Comparison of ENCODE assay signal across 8 mouse cellular contexts in the genomic region with DNA sequence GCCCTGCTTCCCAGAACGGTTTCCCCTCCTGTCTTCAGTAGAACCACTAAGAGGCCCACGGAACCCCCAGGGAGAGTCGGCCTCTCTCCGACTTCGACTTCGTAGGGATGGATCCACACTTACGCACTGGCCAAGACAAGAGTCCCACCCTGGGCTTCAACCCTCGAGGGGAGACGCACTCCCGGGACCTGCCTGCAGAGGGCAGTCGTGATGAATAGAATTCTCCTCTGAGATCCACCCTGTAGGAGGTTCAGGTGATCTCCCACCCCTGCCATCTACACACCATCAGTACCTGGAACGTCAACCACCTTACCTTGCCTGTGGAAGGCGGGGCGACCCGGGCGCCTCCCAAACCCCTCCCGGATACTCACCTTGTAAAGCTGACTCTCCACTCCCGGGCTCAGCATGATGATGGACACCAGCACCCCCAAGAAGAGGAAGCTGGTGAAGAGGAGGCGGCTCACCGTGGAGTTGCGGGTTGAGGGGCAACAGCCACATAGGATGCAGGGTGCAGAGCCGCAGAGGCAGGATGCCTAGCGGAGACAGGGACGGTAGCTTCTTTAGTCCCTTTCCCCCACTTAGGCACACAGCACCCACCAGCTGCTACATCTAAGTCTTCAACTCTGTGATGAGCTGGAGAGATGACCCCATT. TPM values are rescaled to one million over a fixed set of nuclear protein-coding genes. Genes with fewer than 3 reads are reported as not detected.
DNase-seq lines count a peak whose midpoint lies in the region; ATAC-seq and TF ChIP-seq lines count a peak whose summit lies in the region.

No protein-coding gene starts in this region.

- no peaks in the 10 kb centered on the region for H3K36me3 ChIP-seq in intestine, embryonic 14.5 days (ENCODE audit: control insufficient read depth, insufficient read depth, low read length)
- no peaks in the 10 kb centered on the region for H3K36me3 ChIP-seq in intestine, embryonic 16.5 days (ENCODE audit: control insufficient read depth, insufficient read depth, low read length)
- peaks cover 25% of the 10 kb centered on the region for H3K36me3 ChIP-seq in forebrain, postnatal 0 days (ENCODE audit: insufficient read depth)
- H3K36me3 ChIP-seq in hindbrain, postnatal 0 days (ENCODE audit: insufficient read depth, low read length), result no peaks in the 10 kb centered on the region
- peaks cover 28% of the 10 kb centered on the region for H3K36me3 ChIP-seq in midbrain, embryonic 14.5 days (ENCODE audit: control insufficient read depth, insufficient read depth, low read length)
- no peaks in the 10 kb centered on the region for H3K36me3 ChIP-seq in splenic B cell, adult 2 months (ENCODE audit: control insufficient read depth, insufficient read depth, low read length, poor library complexity, severe bottlenecking)

- H3K27me3 ChIP-seq in intestine, embryonic 14.5 days (replicated peaks; ENCODE audit: control insufficient read depth, insufficient read depth, low read length), result no peaks in the 10 kb centered on the region
- no peaks in the 10 kb centered on the region; the same call in 1 of the 2 replicates for H3K27me3 ChIP-seq in intestine, embryonic 16.5 days (replicated peaks; ENCODE audit: control insufficient read depth, insufficient read depth, low read length)
- H3K27me3 ChIP-seq in cerebellum, adult 2 months (ENCODE audit: control insufficient read depth, insufficient read depth, low read length), result no peaks in the 10 kb centered on the region
- H3K27me3 ChIP-seq in forebrain, postnatal 0 days (ENCODE audit: insufficient read depth, low read length), result no peaks in the 10 kb centered on the region
- H3K27me3 ChIP-seq in hindbrain, postnatal 0 days (ENCODE audit: insufficient read depth, low read length), result no peaks in the 10 kb centered on the region
- H3K27me3 ChIP-seq in midbrain, embryonic 14.5 days (ENCODE audit: control insufficient read depth, insufficient read depth, low read length), result no peaks in the 10 kb centered on the region
- no peaks in the 10 kb centered on the region for H3K27me3 ChIP-seq in splenic B cell, adult 2 months (ENCODE audit: control insufficient read depth, insufficient read depth, low read length, poor library complexity, severe bottlenecking)

- no peak overlapping the region for H3K9ac ChIP-seq in intestine, embryonic 14.5 days (ENCODE audit: low read length)
- no peak overlapping the region for H3K9ac ChIP-seq in intestine, embryonic 16.5 days (ENCODE audit: low read depth, low read length)
- H3K9ac ChIP-seq in forebrain, postnatal 0 days, result no peak overlapping the region; the same call in 1 of the 2 replicates
- no peak overlapping the region for H3K9ac ChIP-seq in hindbrain, postnatal 0 days (replicated peaks; ENCODE audit: low read length)
- H3K9ac ChIP-seq in midbrain, embryonic 14.5 days (replicated peaks; ENCODE audit: low read length), result peak overlapping the region; percentile 16; the same call in 1 of the 2 replicates

- intact Hi-C loops in left cerebral cortex, postnatal 14 days (cut with DNase I), result no loop called here

- peak; percentile 91 for DNase-seq in intestine, embryonic 14.5 days (ENCODE audit: low spot score)
- DNase-seq in cerebellum, adult 2 months, result peak; percentile 71 to 86
- peak; percentile 72 for DNase-seq in forebrain, postnatal 0 days
- peak; percentile 73 for DNase-seq in hindbrain, postnatal 0 days (ENCODE audit: low spot score)
- peak; percentile 52 to 67 for DNase-seq in left cerebral cortex, postnatal 14 days (ENCODE audit: low spot score in 2 of 2)
- peak; percentile 76 for DNase-seq in midbrain, embryonic 14.5 days
- peak; percentile 61 for DNase-seq in splenic B cell, adult 2 months (ENCODE audit: low read depth, low spot score)

- no peaks in the 10 kb centered on the region for H3K9me3 ChIP-seq in intestine, embryonic 14.5 days (ENCODE audit: control insufficient read depth, low read length)
- H3K9me3 ChIP-seq in intestine, embryonic 16.5 days (ENCODE audit: control insufficient read depth, low read length), result no peaks in the 10 kb centered on the region
- H3K9me3 ChIP-seq in forebrain, postnatal 0 days (ENCODE audit: low read length), result no peaks in the 10 kb centered on the region
- no peaks in the 10 kb centered on the region for H3K9me3 ChIP-seq in hindbrain, postnatal 0 days (ENCODE audit: low read length)
- H3K9me3 ChIP-seq in midbrain, embryonic 14.5 days (ENCODE audit: control insufficient read depth, low read length), result no peaks in the 10 kb centered on the region

- peak; percentile 90 for TF ChIP-seq CTCF in cerebellum, adult 2 months (IDR thresholded peaks at IDR 0.05; ENCODE audit: borderline replicate concordance, insufficient read depth, low read depth, low read length)
- peak; percentile 73 for TF ChIP-seq CTCF in forebrain, postnatal 0 days (IDR thresholded peaks at IDR 0.05; ENCODE audit: low read depth)
- TF ChIP-seq CTCF in hindbrain, postnatal 0 days (IDR thresholded peaks at IDR 0.05; ENCODE audit: low read depth), result peak; percentile 73

- 0 out of 2 replicates have a peak, but pooled peaks cover 5% of the 10 kb centered on the region for H3K4me1 ChIP-seq in intestine, embryonic 14.5 days (replicated peaks; ENCODE audit: control insufficient read depth, insufficient read depth, low read length)
- H3K4me1 ChIP-seq in intestine, embryonic 16.5 days (ENCODE audit: control insufficient read depth, insufficient read depth, low read length), result peaks cover 8% of the 10 kb centered on the region
- peaks cover 18% of the 10 kb centered on the region for H3K4me1 ChIP-seq in cerebellum, adult 2 months (ENCODE audit: control insufficient read depth, insufficient read depth, low read length)
- H3K4me1 ChIP-seq in forebrain, postnatal 0 days (ENCODE audit: insufficient read depth), result no peaks in the 10 kb centered on the region
- H3K4me1 ChIP-seq in hindbrain, postnatal 0 days (ENCODE audit: insufficient read depth, low read length), result no peaks in the 10 kb centered on the region; the same call in 1 of the 2 replicates
- H3K4me1 ChIP-seq in midbrain, embryonic 14.5 days (ENCODE audit: control insufficient read depth, insufficient read depth, low read length), result peaks cover 8% of the 10 kb centered on the region; the same call in 1 of the 2 replicates

- no peak for ATAC-seq in intestine, embryonic 14.5 days (replicated peaks; ENCODE audit: low FRiP score, low TSS enrichment, low read depth)
- ATAC-seq in intestine, embryonic 16.5 days, result no peak
- peak; percentile 74 for ATAC-seq in forebrain, postnatal 0 days
- peak; percentile 43 for ATAC-seq in hindbrain, postnatal 0 days
- no peak for ATAC-seq in midbrain, embryonic 14.5 days (ENCODE audit: low FRiP score, low TSS enrichment)

- H3K4me3 ChIP-seq in intestine, embryonic 14.5 days (ENCODE audit: low read depth, low read length), result no peak overlapping the region
- no peak overlapping the region for H3K4me3 ChIP-seq in intestine, embryonic 16.5 days (ENCODE audit: low read length)
- no peak overlapping the region for H3K4me3 ChIP-seq in cerebellum, adult 2 months (replicated peaks; ENCODE audit: insufficient read depth, low read depth, low read length)
- H3K4me3 ChIP-seq in forebrain, postnatal 0 days (ENCODE audit: low read depth, low read length), result no peak overlapping the region
- H3K4me3 ChIP-seq in hindbrain, postnatal 0 days (ENCODE audit: low read length), result no peak overlapping the region
- no peak overlapping the region for H3K4me3 ChIP-seq in midbrain, embryonic 14.5 days (replicated peaks; ENCODE audit: low read depth, low read length)

- H3K27ac ChIP-seq in intestine, embryonic 14.5 days (ENCODE audit: low read depth), result no peak overlapping the region
- H3K27ac ChIP-seq in intestine, embryonic 16.5 days (ENCODE audit: low read length), result no peak overlapping the region
- H3K27ac ChIP-seq in cerebellum, adult 2 months (ENCODE audit: insufficient read depth, low read length), result no peak overlapping the region
- no peak overlapping the region for H3K27ac ChIP-seq in forebrain, postnatal 0 days (ENCODE audit: low read depth, low read length)
- H3K27ac ChIP-seq in hindbrain, postnatal 0 days, result no peak overlapping the region
- H3K27ac ChIP-seq in midbrain, embryonic 14.5 days (replicated peaks; ENCODE audit: low read depth, low read length), result no peak overlapping the region

- TF ChIP-seq POLR2A in cerebellum, adult 2 months (IDR thresholded peaks at IDR 0.05; ENCODE audit: borderline replicate concordance, insufficient read depth, low read length), result no peak

- 24% methylated on average over 24 of the region's 24 CpGs for WGBS in intestine, embryonic 14.5 days
- 26% methylated on average over 24 of the region's 24 CpGs for WGBS in intestine, embryonic 16.5 days
- WGBS in cerebellum, adult 2 months, result 25% methylated on average over 24 of the region's 24 CpGs
- WGBS in forebrain, postnatal 0 days, result 28% methylated on average over 24 of the region's 24 CpGs
- WGBS in hindbrain, postnatal 0 days, result 25% methylated on average over 24 of the region's 24 CpGs
- 26% methylated on average over 24 of the region's 24 CpGs for WGBS in midbrain, embryonic 14.5 days

- H3K4me2 ChIP-seq in intestine, embryonic 14.5 days (ENCODE audit: low read length), result no peak overlapping the region
- H3K4me2 ChIP-seq in intestine, embryonic 16.5 days (ENCODE audit: low read depth, low read length), result no peak overlapping the region
- H3K4me2 ChIP-seq in forebrain, postnatal 0 days (ENCODE audit: low read depth), result peak overlapping the region; percentile 15; the same call in 1 of the 2 replicates
- no peak overlapping the region for H3K4me2 ChIP-seq in hindbrain, postnatal 0 days (ENCODE audit: low read depth, low read length)
- peak overlapping the region; percentile 19; the same call in 1 of the 2 replicates for H3K4me2 ChIP-seq in midbrain, embryonic 14.5 days (ENCODE audit: low read length)

RNA-seq across cellular contexts. Expression of a gene that starts 14.2 kb away (rescaled TPM):
- polyA plus RNA-seq in intestine, embryonic 14.5 days (2014; fragmentation: Nextera tagmentation; extraction: Ambion mirVana), result 24.1 and 25.3 TPM in 2 replicates
- polyA plus RNA-seq in intestine, embryonic 16.5 days (2015; fragmentation: Nextera tagmentation; extraction: Ambion mirVana), result 20.6 and 22.8 TPM in 2 replicates
- polyA plus RNA-seq in cerebellum, adult 2 months (2012; rRNA removed), result 39.6 and 46.5 TPM in 2 replicates
- 12.7 and 14.0 TPM in 2 replicates for total RNA-seq in forebrain, postnatal 0 days (2014; rRNA removed)
- polyA plus RNA-seq in forebrain, postnatal 0 days (2015; fragmentation: Nextera tagmentation; extraction: Ambion mirVana), result 22.5 and 24.2 TPM in 2 replicates
- 17.1 and 18.7 TPM in 2 replicates for total RNA-seq in hindbrain, postnatal 0 days (2014; rRNA removed)
- polyA plus RNA-seq in hindbrain, postnatal 0 days (2015; fragmentation: Nextera tagmentation; extraction: Ambion mirVana), result 17.8 and 19.2 TPM in 2 replicates
- 1 to 10 TPM; 3.5 to 3.8 TPM for total RNA-seq in left cerebral cortex, postnatal 14 days (2021)
- 49.2 and 52.1 TPM in 2 replicates for polyA plus RNA-seq in midbrain, embryonic 14.5 days (2014; fragmentation: Nextera tagmentation; extraction: Ambion mirVana)

RNA-seq across cellular contexts. Expression of a gene that starts 42.6 kb away (rescaled TPM):
- polyA plus RNA-seq in intestine, embryonic 14.5 days (2014; fragmentation: Nextera tagmentation; extraction: Ambion mirVana), result not detected in 2 replicates
- polyA plus RNA-seq in intestine, embryonic 16.5 days (2015; fragmentation: Nextera tagmentation; extraction: Ambion mirVana), result not detected in 2 replicates
- polyA plus RNA-seq in cerebellum, adult 2 months (2012; rRNA removed), result 0.33 and 0.67 TPM in 2 replicates
- 0.08 TPM in 1 of 2 replicates, not detected in the other for total RNA-seq in forebrain, postnatal 0 days (2014; rRNA removed)
- polyA plus RNA-seq in forebrain, postnatal 0 days (2015; fragmentation: Nextera tagmentation; extraction: Ambion mirVana), result 0.08 and 0.28 TPM in 2 replicates
- 0.68 and 2.0 TPM in 2 replicates for total RNA-seq in hindbrain, postnatal 0 days (2014; rRNA removed)
- polyA plus RNA-seq in hindbrain, postnatal 0 days (2015; fragmentation: Nextera tagmentation; extraction: Ambion mirVana), result 1.3 and 1.8 TPM in 2 replicates
- total RNA-seq in left cerebral cortex, postnatal 14 days (2021), result not detected
- not detected in 2 replicates for polyA plus RNA-seq in midbrain, embryonic 14.5 days (2014; fragmentation: Nextera tagmentation; extraction: Ambion mirVana)

RNA-seq across cellular contexts. Expression of a gene that starts 43.6 kb away (rescaled TPM):
- 5.5 and 6.6 TPM in 2 replicates for polyA plus RNA-seq in intestine, embryonic 14.5 days (2014; fragmentation: Nextera tagmentation; extraction: Ambion mirVana)
- 4.0 and 4.5 TPM in 2 replicates for polyA plus RNA-seq in intestine, embryonic 16.5 days (2015; fragmentation: Nextera tagmentation; extraction: Ambion mirVana)
- 196 and 220 TPM in 2 replicates for polyA plus RNA-seq in cerebellum, adult 2 months (2012; rRNA removed)
- total RNA-seq in forebrain, postnatal 0 days (2014; rRNA removed), result 129 and 201 TPM in 2 replicates
- 318 and 358 TPM in 2 replicates for polyA plus RNA-seq in forebrain, postnatal 0 days (2015; fragmentation: Nextera tagmentation; extraction: Ambion mirVana)
- 122 and 131 TPM in 2 replicates for total RNA-seq in hindbrain, postnatal 0 days (2014; rRNA removed)
- 392 and 410 TPM in 2 replicates for polyA plus RNA-seq in hindbrain, postnatal 0 days (2015; fragmentation: Nextera tagmentation; extraction: Ambion mirVana)
- total RNA-seq in left cerebral cortex, postnatal 14 days (2021), result 100 to 1,000 TPM; 198 to 207 TPM
- 170 and 260 TPM in 2 replicates for polyA plus RNA-seq in midbrain, embryonic 14.5 days (2014; fragmentation: Nextera tagmentation; extraction: Ambion mirVana)

RNA-seq across cellular contexts. Expression of a gene that starts 43.6 kb away (rescaled TPM):
- polyA plus RNA-seq in intestine, embryonic 14.5 days (2014; fragmentation: Nextera tagmentation; extraction: Ambion mirVana), result not detected in 2 replicates
- not detected in 2 replicates for polyA plus RNA-seq in intestine, embryonic 16.5 days (2015; fragmentation: Nextera tagmentation; extraction: Ambion mirVana)
- 1.6 and 1.7 TPM in 2 replicates for polyA plus RNA-seq in cerebellum, adult 2 months (2012; rRNA removed)
- total RNA-seq in forebrain, postnatal 0 days (2014; rRNA removed), result 1.1 and 1.8 TPM in 2 replicates
- polyA plus RNA-seq in forebrain, postnatal 0 days (2015; fragmentation: Nextera tagmentation; extraction: Ambion mirVana), result 1.0 and 1.2 TPM in 2 replicates
- total RNA-seq in hindbrain, postnatal 0 days (2014; rRNA removed), result 4.5 and 6.8 TPM in 2 replicates
- 1.3 and 1.7 TPM in 2 replicates for polyA plus RNA-seq in hindbrain, postnatal 0 days (2015; fragmentation: Nextera tagmentation; extraction: Ambion mirVana)
- total RNA-seq in left cerebral cortex, postnatal 14 days (2021), result not detected
- 0.65 TPM in 1 of 2 replicates, not detected in the other for polyA plus RNA-seq in midbrain, embryonic 14.5 days (2014; fragmentation: Nextera tagmentation; extraction: Ambion mirVana)

Comparison
In these comparisons a context has a peak if more than half of its experiments do, and no peak if none do; other contexts are left out.
1. ATAC-seq: peak in forebrain, postnatal 0 days (single experiment) and hindbrain, postnatal 0 days (single experiment); none in intestine, embryonic 14.5 days (single experiment), intestine, embryonic 16.5 days (single experiment) and midbrain, embryonic 14.5 days (single experiment).
2. H3K4me2 ChIP-seq: peak in forebrain, postnatal 0 days (single experiment) and midbrain, embryonic 14.5 days (single experiment); none in intestine, embryonic 14.5 days (single experiment), intestine, embryonic 16.5 days (single experiment) and hindbrain, postnatal 0 days (single experiment).
3. RNA of a gene that starts 43.6 kb away (polyA plus RNA-seq): 392 to 410 TPM in hindbrain, postnatal 0 days, 318 to 358 TPM in forebrain, postnatal 0 days, 196 to 220 TPM in cerebellum, adult 2 months and 170 to 260 TPM in midbrain, embryonic 14.5 days; 5.5 to 6.6 TPM in intestine, embryonic 14.5 days and 4.0 to 4.5 TPM in intestine, embryonic 16.5 days; every median in the first group is over 10 times any median in the second.
4. Peak in every context shown above with its lines, with median percentiles within 50 percentile points of each other: DNase-seq and CTCF ChIP-seq.